Mouse (Mus musculus) spleen, postnatal 14 days (tissue): ENCODE measurements around the gene Sntb2.
A peak's percentile ranks its signal among the peaks of the same experiment; 100 is the strongest.
"Not testable (repeated sequence)": the region's sequence is repeated elsewhere in the genome, so short reads cannot be mapped to it uniquely, and the experiment has no call there.

Experiments used
- DNase-seq, 2 experiments: peaks; one replicate each; pipeline ENCODE4 v3.0.0; 2021 to 2022; ENCODE audit warnings: low spot score in 2 of 2

Gene Sntb2

GRCm38 (mm10) chr8:106972538-106973264 lies 37.2 kb downstream of the Sntb2 start:
- no peak for DNase-seq

- not testable (repeated sequence) for DNase-seq
Measured at GRCm38 (mm10) chr8:106973526-106973925, 38.0 kb downstream of the Sntb2 start.

GRCm38 (mm10) chr8:106974754-106975153 lies 39.2 kb downstream of the Sntb2 start:
- DNase-seq: no peak

- no peak for DNase-seq
Measured at GRCm38 (mm10) chr8:106975764-106976163, 40.2 kb downstream of the Sntb2 start.

GRCm38 (mm10) chr8:106976436-106976835 lies 40.9 kb downstream of the Sntb2 start:
- no peak for DNase-seq

GRCm38 (mm10) chr8:106978755-106979251 lies 43.3 kb downstream of the Sntb2 start:
- no peak for DNase-seq

- DNase-seq: no peak
Measured at GRCm38 (mm10) chr8:106985404-106985821, 49.9 kb downstream of the Sntb2 start.

GRCm38 (mm10) chr8:106985951-106986350 lies 50.4 kb downstream of the Sntb2 start:
- no peak for DNase-seq

GRCm38 (mm10) chr8:106987557-106987956 lies 52.0 kb downstream of the Sntb2 start:
- no peak for DNase-seq

- no peak for DNase-seq
Measured at GRCm38 (mm10) chr8:106991393-106991792, 55.8 kb downstream of the Sntb2 start.

- not testable (repeated sequence) for DNase-seq
Measured at GRCm38 (mm10) chr8:106996339-106996738, 60.8 kb downstream of the Sntb2 start.

GRCm38 (mm10) chr8:106997416-106997815 lies 61.9 kb downstream of the Sntb2 start:
- no peak for DNase-seq

GRCm38 (mm10) chr8:106999068-106999467 lies 63.5 kb downstream of the Sntb2 start:
- no peak for DNase-seq

- DNase-seq: peak; percentile 60 to 80
Measured at GRCm38 (mm10) chr8:107002532-107002931, 67.0 kb downstream of the Sntb2 start.

GRCm38 (mm10) chr8:107007795-107008194 lies 72.2 kb downstream of the Sntb2 start:
- no peak for DNase-seq

- no peak for DNase-seq
Measured at GRCm38 (mm10) chr8:107012666-107013065, 77.1 kb downstream of the Sntb2 start.

GRCm38 (mm10) chr8:107014915-107015314 lies 79.4 kb downstream of the Sntb2 start:
- DNase-seq: no peak

- no peak for DNase-seq
Measured at GRCm38 (mm10) chr8:107023479-107023878, 87.9 kb downstream of the Sntb2 start.

GRCm38 (mm10) chr8:107029310-107029709 lies 93.8 kb downstream of the Sntb2 start:
- no peak for DNase-seq

GRCm38 (mm10) chr8:107030058-107030457 lies 94.5 kb downstream of the Sntb2 start:
- DNase-seq: no peak

- peak; percentile 95 to 96 for DNase-seq
Measured at GRCm38 (mm10) chr8:107030650-107031576, 95.4 kb downstream of the Sntb2 start, which contains the start of gene Vps4a. Gene Vps4a, plus strand, starts transcription at chr8:107031222.

- peak in 1 of 2 experiments; percentile 10 for DNase-seq
Measured at GRCm38 (mm10) chr8:107031577-107032090, 96.1 kb downstream of the Sntb2 start.
